Mouse (Mus musculus) brown adipose tissue, adult 24 weeks (tissue): ENCODE results near the gene Gast. TPM values are rescaled to one million over a fixed set of nuclear protein-coding genes. Genes with fewer than 3 reads are reported as not detected.

Experiments
- H3K27ac ChIP-seq: fragments of 200-500 bp; replicated peaks from 2 replicates; pipeline ENCODE4 v1.5.1; 2012; ENCODE audit warnings: low read depth, mild to moderate bottlenecking, low read length
- H3K4me1 ChIP-seq: fragments of 200-500 bp; 2 replicates; pipeline ENCODE4 v1.6.1; 2012; ENCODE audit warnings: low read length, mixed read lengths; ENCODE audit not compliant: control insufficient read depth, insufficient read depth, insufficient read length
- H3K4me3 ChIP-seq: fragments of 200-500 bp; 2 replicates; pipeline ENCODE4 v1.5.1; 2012; ENCODE audit warnings: low read depth, mild to moderate bottlenecking, low read length, moderate library complexity; ENCODE audit not compliant: insufficient read depth
- polyA plus RNA-seq: library from polyadenylated mRNA; stranded (reverse); fragments of >200 nt; gene quantifications from 2 replicates; pipeline ENCODE4 v1.2.4, GENCODE M21; 2012; ENCODE audit not compliant: missing spikeins, insufficient read depth, insufficient read length

Gene Gast
- polyA plus RNA-seq, 1 experiment = not detected

- H3K27ac ChIP-seq = peak overlapping the region; percentile 16; the same call in 1 of the 2 replicates
- H3K4me1 ChIP-seq = peaks cover 21% of the 10 kb centered on the region
- no peak overlapping the region for H3K4me3 ChIP-seq
These were observed 34.9 kb downstream of the Gast start for GRCm38 (mm10) chr11:100369145-100369544.

- Histone ChIP-seq H3K27ac (peak overlapping the region; percentile 43; the same call in 1 of the 2 replicates), H3K4me1 (peaks cover 21% of the 10 kb centered on the region), H3K4me3 (no peak overlapping the region)
These were observed 35.6 kb downstream of the Gast start for GRCm38 (mm10) chr11:100369822-100370221.

- Histone ChIP-seq H3K4me3 (no peak overlapping the region), H3K27ac (peak overlapping the region; percentile 41; the same call in 1 of the 2 replicates), H3K4me1 (peaks cover 25% of the 10 kb centered on the region)
These were observed 37.9 kb downstream of the Gast start for GRCm38 (mm10) chr11:100371981-100372558.

GRCm38 (mm10) chr11:100375127-100375526, 40.9 kb downstream of the Gast start:
- peaks cover 32% of the 10 kb centered on the region for H3K4me1 ChIP-seq
- H3K27ac ChIP-seq = peak overlapping the region; percentile 78
- H3K4me3 ChIP-seq = no peak overlapping the region

GRCm38 (mm10) chr11:100376005-100376404, 41.8 kb downstream of the Gast start:
- Histone ChIP-seq H3K27ac (peak overlapping the region; percentile 84), H3K4me1 (peaks cover 27% of the 10 kb centered on the region), H3K4me3 (no peak overlapping the region)

GRCm38 (mm10) chr11:100376746-100377389, 42.7 kb downstream of the Gast start:
- H3K27ac ChIP-seq = peak overlapping the region; percentile 84
- peaks cover 27% of the 10 kb centered on the region for H3K4me1 ChIP-seq
- no peak overlapping the region for H3K4me3 ChIP-seq

- H3K4me3 ChIP-seq = no peak overlapping the region
These were observed 43.8 kb downstream of the Gast start for GRCm38 (mm10) chr11:100377989-100378388.

GRCm38 (mm10) chr11:100378446-100378845, 44.2 kb downstream of the Gast start:
- no peak overlapping the region for H3K4me3 ChIP-seq
- H3K27ac ChIP-seq = peak overlapping the region; percentile 35; the same call in 1 of the 2 replicates
- H3K4me1 ChIP-seq = peaks cover 24% of the 10 kb centered on the region

More at GRCm38 (mm10) chr11:100377989-100378388, 43.8 kb downstream of the Gast start:
- H3K4me1 ChIP-seq = peaks cover 24% of the 10 kb centered on the region
- H3K27ac ChIP-seq = peak overlapping the region; percentile 35; the same call in 1 of the 2 replicates

- Histone ChIP-seq H3K4me3 (no peak overlapping the region), H3K27ac (peak overlapping the region; percentile 35; the same call in 1 of the 2 replicates), H3K4me1 (peaks cover 24% of the 10 kb centered on the region)
These were observed 45.1 kb downstream of the Gast start for GRCm38 (mm10) chr11:100379311-100379710.

GRCm38 (mm10) chr11:100382682-100383081, 48.5 kb downstream of the Gast start:
- H3K4me1 ChIP-seq = peaks cover 22% of the 10 kb centered on the region
- no peak overlapping the region for H3K27ac ChIP-seq
- no peak overlapping the region for H3K4me3 ChIP-seq

GRCm38 (mm10) chr11:100385016-100385415, 50.8 kb downstream of the Gast start:
- no peak overlapping the region for H3K4me3 ChIP-seq
- peak overlapping the region; percentile 25; the same call in 1 of the 2 replicates for H3K27ac ChIP-seq
- peaks cover 18% of the 10 kb centered on the region for H3K4me1 ChIP-seq

GRCm38 (mm10) chr11:100386586-100386985, 52.4 kb downstream of the Gast start:
- peak overlapping the region; percentile 82 for H3K27ac ChIP-seq
- H3K4me1 ChIP-seq = peaks cover 18% of the 10 kb centered on the region
- 0 out of 2 replicates have a peak overlapping the region, but pooled peaks have one; percentile 13 for H3K4me3 ChIP-seq

Other genes starting within 250 kb of the Gast start
- gene Krt32, start 246.2 kb upstream of the Gast start, polyA plus RNA-seq = not detected in 2 replicates
- gene Krt35, start 238.2 kb upstream of the Gast start, polyA plus RNA-seq = not detected in 2 replicates
- 1.4 TPM in 2 replicates for gene Krt36, start 228.8 kb upstream of the Gast start, polyA plus RNA-seq
- not detected in 2 replicates for gene Krt13, start 212.8 kb upstream of the Gast start, polyA plus RNA-seq
- 0.67 and 2.4 TPM in 2 replicates for gene Krt15, start 198.5 kb upstream of the Gast start, polyA plus RNA-seq
- gene Krt19, start 185.7 kb upstream of the Gast start, polyA plus RNA-seq = 0.87 TPM in 1 of 2 replicates, not detected in the other
- not detected in 2 replicates for gene Krt9, start 141.2 kb upstream of the Gast start, polyA plus RNA-seq
- 0.67 TPM in 1 of 2 replicates, not detected in the other for gene Krt14, start 126.9 kb upstream of the Gast start, polyA plus RNA-seq
- gene Krt16, start 85.5 kb upstream of the Gast start, polyA plus RNA-seq = not detected in 2 replicates
- gene Krt17, start 73.4 kb upstream of the Gast start, polyA plus RNA-seq = not detected in 2 replicates
- not detected in 2 replicates for gene Krt42, start 64.5 kb upstream of the Gast start, polyA plus RNA-seq
- gene Eif1, start 14.5 kb upstream of the Gast start, polyA plus RNA-seq = 1,185 and 1,317 TPM in 2 replicates
- not detected in 2 replicates for gene Hap1, start 21.7 kb downstream of the Gast start, polyA plus RNA-seq
- gene Jup, start 63.4 kb downstream of the Gast start, polyA plus RNA-seq = 24.9 and 31.0 TPM in 2 replicates
- 5.7 and 9.8 TPM in 2 replicates for gene P3h4, start 80.4 kb downstream of the Gast start, polyA plus RNA-seq
- gene Fkbp10, start 81.3 kb downstream of the Gast start, polyA plus RNA-seq = 1.7 and 3.3 TPM in 2 replicates
- 14.7 and 16.3 TPM in 2 replicates for gene Nt5c3b, start 107.4 kb downstream of the Gast start, polyA plus RNA-seq
- not detected in 2 replicates for gene Klhl10, start 107.5 kb downstream of the Gast start, polyA plus RNA-seq
- gene Klhl11, start 138.3 kb downstream of the Gast start, polyA plus RNA-seq = 2.5 and 3.4 TPM in 2 replicates
- 2,639 and 2,906 TPM in 2 replicates for gene Acly, start 193.6 kb downstream of the Gast start, polyA plus RNA-seq
- gene Ttc25, start 211.2 kb downstream of the Gast start, polyA plus RNA-seq = 28.0 and 35.4 TPM in 2 replicates
- 7.7 and 8.4 TPM in 2 replicates for gene Cnp, start 240.5 kb downstream of the Gast start, polyA plus RNA-seq